Mouse (Mus musculus): ENCODE data around the gene Ube2g1.
"Not testable (repeated sequence)": the region's sequence is repeated elsewhere in the genome, so short reads cannot be mapped to it uniquely, and the experiment has no call there.

Gene Ube2g1

GRCm38 (mm10) chr11:72597780-72598179 is 9.3 kb upstream of the Ube2g1 start:
- DNase-seq (ENCODE audit: low spot score in 2 of 2), result no peak

DNA sequence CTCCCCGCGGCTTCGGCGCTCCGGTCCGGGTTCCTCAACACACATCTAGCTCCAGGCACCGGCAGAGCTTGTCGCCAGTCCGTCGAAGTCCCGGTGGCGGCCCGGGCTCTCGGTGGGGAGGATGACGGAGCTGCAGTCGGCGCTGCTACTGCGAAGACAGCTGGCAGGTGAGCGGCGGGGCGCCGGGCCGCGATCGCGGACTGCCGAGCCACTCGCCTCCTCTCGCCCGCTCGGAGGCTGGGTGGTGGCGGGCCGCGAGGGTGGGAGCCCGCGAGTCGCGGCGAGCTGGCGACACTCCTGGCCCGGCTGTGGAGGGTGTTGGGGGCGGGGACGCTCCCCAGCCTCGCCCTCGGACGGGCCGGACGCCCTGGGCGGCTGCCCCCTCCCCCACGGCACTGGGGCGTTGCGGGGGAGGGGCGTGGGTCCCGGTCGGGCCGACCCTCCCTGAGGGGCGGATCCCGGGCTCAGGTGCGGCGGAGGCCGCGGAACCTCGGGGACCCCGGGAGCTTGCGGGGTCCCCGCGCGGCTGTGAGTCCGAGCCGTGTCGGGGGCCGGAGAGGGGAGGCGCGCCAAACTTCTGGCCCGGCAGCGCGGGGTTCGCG is 487 bp downstream of the Ube2g1 start:
- DNase-seq (ENCODE audit: low spot score in 2 of 2), result peak in 1 of 2 experiments; percentile 74

DNA sequence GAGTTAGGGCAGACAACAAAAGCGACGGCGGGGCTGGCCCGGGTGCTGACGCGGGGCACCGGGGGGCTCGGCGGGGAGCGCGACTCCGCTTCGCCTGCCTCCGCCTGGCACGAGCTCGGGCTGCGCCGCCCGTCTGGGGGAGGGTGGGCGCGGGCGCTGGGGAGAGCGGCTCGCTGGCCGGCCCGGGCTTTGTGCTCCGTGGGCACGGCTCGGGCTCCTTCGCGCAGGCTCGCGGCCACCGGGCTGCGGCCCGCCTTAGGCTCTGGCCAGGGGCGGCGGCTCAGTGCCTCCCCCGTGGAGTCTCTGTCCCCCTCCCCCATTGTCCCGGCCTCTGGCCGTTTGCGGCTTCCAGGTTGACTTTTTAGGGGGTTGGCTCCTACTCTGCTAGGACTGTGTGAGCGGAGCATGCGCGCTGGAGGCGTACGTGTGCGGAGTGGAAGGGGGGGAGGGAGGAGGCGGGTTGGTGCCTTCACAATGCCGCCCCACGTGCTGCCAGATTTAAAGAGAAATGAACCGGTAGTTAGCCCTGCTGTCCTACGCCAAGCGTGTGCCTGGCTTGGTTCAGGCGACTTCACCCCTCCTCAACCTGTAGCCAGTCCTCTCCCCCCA is 1.1 kb downstream of the Ube2g1 start:
- peak; percentile 71 to 91 for DNase-seq (ENCODE audit: low spot score in 2 of 2)

DNA sequence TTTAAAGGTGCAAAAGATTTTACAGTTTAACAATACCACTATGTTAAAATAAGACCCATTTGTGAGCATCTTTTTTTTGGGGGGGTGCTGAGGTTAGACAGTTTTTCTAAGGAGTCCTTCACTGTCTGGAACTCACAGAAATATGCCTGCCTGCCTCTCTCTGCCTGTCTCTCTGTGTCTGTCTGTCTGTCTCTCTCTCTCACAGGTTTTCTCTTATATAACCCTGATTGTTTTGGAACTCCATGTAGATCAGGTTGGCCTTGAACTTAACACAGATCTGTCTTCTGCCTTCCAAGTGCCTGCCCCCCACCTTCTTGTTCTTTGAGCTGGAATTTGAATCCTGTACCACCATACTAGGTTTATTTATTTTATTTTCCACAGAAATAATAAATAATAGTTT is 2.2 kb downstream of the Ube2g1 start:
- no peak for DNase-seq (ENCODE audit: low spot score in 2 of 2)

DNA sequence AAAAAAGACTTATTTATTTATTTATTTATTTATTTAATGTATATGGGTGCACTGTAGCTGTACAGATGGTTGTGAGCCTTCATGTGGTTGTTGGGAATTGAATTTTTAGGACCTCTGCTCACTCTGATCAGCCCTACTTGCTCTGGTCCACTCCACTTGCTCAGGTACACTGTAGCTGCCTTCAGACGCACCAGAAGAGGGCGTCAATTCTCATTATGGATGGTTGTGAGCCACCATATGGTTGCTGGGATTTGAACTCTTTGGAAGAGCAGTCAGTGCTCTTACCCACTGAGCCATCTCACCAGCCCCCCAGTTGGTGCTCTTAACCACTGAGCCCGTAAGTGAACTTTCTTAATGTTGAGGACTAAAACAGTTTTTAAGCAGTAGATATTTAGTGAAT is 7.3 kb downstream of the Ube2g1 start:
- not testable (repeated sequence) for DNase-seq (ENCODE audit: low spot score in 2 of 2)

DNA sequence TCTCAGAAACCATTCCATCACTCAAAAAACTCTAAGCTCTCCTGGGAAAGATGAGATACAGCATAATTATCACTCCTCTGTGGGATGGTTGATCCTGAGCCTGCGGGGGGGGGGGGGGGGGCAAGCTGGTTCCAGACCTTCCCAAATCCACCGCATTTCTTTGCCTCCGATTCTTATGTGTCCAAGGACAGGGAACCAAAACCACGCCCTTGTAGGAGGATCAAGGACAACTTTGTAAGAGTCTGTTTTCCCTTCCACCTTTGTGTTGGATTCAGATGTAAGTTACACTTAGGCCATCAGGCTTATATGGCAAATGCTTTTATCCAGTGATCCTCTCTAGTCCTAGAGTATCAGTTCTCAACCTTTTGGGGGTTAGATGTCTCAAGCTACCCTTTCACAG is 8.8 kb downstream of the Ube2g1 start:
- no peak for DNase-seq (ENCODE audit: low spot score in 2 of 2)

- DNase-seq (ENCODE audit: low spot score in 2 of 2), result no peak
Measured at GRCm38 (mm10) chr11:72618476-72618875, 11.4 kb downstream of the Ube2g1 start.

DNA sequence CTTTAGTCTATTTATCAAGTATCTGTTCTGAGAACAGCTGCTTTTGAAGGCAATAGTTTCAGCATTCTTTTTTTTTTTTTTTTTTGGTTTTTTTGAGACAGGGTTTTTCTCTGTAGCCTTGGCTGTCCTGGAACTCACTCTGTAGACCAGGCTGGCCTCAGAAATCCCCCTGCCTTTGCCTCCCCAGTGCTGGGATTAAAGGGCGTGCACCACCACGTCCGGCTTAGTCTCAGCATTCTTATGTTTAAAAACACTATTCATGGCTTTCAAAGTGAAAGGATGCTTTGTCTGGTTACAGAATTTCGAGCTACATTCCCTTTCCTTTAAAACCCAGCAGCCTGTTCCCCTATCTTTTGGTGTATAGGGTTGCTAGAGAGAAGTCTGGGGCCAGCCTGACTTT is 35.6 kb downstream of the Ube2g1 start:
- DNase-seq (ENCODE audit: low spot score in 2 of 2), result no peak

DNA sequence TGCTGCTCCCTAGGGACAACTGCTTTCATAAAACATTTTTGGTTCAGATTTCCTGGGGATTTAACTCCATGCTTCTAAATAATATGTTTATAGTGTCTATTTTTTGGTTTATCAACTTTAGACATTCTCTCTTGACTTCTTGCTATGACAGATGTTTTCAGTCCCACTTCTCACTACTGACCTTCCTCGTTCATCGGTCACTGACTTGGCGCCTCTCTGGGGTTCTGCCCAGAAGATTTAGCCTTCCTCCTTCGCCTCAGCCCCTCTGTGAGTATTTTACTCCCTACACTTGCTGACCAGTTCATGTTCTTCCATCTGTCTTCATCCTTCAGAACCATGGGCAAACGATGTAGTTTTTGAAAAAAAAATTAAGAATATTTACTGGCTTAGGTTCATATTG is 38.3 kb downstream of the Ube2g1 start:
- DNase-seq (ENCODE audit: low spot score in 2 of 2), result no peak

GRCm38 (mm10) chr11:72650347-72650746 is 43.3 kb downstream of the Ube2g1 start:
- no peak for DNase-seq (ENCODE audit: low spot score in 2 of 2)

DNA sequence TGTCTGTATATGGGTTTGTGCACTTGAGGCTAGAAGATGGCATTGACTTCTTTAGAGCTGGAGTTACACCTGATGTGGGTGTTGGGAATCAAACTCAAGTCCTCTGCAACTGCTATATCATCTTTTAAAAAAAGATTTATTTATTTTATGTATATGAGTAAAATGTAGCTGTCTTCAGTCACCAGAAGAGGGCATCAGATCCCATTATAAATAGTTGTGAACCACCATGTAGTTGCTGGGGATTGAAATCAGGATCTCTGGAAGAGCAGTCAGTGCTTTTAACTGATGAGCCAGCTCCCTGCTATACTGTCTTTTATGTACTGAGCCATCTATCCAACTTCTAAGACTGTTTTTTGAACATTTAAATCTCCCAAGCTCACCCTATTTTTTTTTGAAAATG is 52.8 kb downstream of the Ube2g1 start:
- DNase-seq (ENCODE audit: low spot score in 2 of 2), result no peak

- no peak for DNase-seq (ENCODE audit: low spot score in 2 of 2)
Measured at GRCm38 (mm10) chr11:72660359-72660758, 53.3 kb downstream of the Ube2g1 start.

DNA sequence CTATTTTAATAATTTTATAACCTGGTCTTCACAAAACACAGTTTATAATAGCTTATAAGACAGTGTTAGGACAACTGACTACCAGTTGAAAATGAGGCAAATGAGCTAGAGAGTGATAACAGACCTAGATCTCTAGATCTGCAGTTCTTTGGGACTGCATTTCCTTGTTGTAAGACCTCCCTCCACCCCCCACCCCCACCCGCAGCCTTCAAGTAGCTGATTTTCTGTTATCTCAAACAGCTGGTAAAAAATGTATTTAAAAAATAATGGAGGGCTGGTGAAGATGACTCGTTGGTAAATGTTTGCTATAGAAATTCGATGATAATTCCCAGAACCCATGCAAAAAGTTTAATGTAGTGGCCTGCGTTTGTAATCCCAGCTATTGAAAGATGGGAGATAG is 57.6 kb downstream of the Ube2g1 start:
- no peak for DNase-seq (ENCODE audit: low spot score in 2 of 2)

DNA sequence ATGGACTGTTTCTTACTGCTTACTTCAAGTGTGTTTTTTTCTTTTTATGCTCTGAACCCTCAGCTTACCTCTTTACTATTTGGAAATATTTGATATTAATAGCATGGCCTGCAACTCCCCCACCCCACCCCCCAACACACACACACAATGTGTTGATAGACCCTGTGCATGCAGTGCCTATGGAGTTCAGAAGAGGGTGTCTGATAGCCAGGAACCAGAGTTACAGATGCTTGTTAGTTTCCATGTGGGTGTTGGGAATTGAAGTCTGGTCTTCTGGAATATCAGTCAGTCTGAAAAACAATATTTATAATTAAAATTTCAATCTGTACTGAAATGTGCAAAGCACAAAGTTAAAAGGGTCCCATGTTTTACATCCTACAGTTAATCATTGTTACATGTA is 63.6 kb downstream of the Ube2g1 start:
- DNase-seq (ENCODE audit: low spot score in 2 of 2), result no peak

DNA sequence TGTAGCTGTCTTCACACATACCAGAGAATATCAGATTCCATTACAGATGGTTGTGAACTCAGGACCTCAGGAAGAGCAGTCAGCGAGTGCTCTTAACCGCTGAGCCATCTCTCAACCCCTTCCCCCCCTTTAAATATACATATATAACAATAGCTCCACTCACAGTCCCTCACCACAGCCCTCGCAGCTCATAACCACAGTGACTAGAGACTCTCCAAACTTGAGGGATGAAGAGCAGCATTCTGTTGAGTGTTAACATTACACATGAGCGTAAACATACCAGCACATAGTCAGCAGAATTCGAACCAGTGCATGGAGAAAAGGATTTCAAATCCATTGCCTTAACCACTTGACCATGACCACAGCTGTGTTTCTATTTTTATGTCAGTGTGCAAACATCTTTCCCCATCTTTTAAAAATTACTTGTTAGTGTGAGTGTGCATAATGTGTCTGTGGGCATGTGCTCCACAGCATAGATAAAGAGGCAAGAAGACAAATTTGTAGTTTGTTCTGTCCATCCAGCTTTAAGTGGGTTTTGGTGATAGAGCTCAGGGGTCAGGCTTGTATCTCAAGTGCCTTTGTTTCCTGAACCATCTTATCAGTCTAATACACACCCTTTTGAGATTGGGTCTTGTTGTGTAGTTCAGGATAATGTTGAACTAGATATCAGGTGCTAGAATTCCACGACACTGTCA is 64.4 kb downstream of the Ube2g1 start:
- DNase-seq (ENCODE audit: low spot score in 2 of 2), result no peak

DNA sequence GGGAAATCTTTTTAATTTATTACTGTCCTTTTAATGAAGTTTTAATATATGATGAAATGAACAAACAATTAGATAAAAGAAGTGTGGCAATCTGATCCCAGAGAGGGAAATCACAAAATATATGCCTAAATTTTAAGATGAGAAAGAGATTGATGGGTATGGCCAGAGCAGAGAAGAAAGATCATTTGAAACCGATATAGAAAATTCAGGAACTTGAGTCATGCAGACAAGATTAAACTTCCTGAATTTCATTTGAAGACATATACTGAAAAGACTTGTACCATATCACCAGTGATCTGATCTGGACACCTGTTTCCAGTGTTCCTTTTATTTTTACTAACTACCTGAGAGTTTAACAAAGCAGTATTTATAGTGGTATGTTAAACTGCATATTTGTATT is 65.4 kb downstream of the Ube2g1 start:
- DNase-seq (ENCODE audit: low spot score in 2 of 2), result no peak

- no peak for DNase-seq (ENCODE audit: low spot score in 2 of 2)
Measured at GRCm38 (mm10) chr11:72675280-72675679, 68.2 kb downstream of the Ube2g1 start.

- DNase-seq (ENCODE audit: low spot score in 2 of 2), result no peak
Measured at GRCm38 (mm10) chr11:72680726-72681125, 73.6 kb downstream of the Ube2g1 start.

DNA sequence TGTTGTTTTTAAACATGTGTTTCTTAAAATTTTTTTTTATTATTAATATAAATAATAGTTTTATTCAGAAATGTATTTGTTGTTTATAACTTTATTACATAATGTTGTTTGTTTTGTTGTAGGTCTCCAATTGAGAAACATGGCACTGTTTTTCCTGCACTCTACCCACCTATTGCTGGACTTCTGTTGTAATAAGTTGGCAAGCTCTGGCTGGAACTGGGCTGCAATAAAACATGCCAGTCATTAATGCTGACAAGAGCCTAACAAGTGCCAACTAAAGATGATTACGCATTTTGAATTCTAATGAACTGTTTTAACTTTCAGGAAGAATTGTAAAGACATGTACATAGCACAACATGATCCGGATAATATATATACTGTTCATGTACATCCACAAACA is 76.3 kb downstream of the Ube2g1 start:
- DNase-seq (ENCODE audit: low spot score in 2 of 2), result no peak

DNA sequence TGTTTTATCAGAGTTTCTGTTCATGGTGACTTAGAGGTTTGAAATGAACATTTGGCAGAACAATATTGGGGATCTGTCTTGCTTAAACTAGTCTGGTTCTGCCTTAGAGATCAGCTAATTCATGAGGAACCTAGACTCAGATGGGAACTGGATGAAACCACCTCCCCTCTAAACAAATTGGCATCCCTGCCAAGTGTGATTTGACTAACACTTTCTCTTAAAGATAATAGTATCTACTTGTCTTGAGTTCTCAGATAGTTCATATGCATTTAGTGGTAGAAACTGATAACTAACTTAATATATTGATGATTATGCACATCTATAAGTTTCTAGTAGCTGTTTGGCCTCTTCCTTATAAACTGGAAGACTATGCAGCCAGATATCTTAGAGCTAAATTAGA is 79.6 kb downstream of the Ube2g1 start:
- no peak for DNase-seq (ENCODE audit: low spot score in 2 of 2)

GRCm38 (mm10) chr11:72688242-72688641 is 81.2 kb downstream of the Ube2g1 start:
- no peak for DNase-seq (ENCODE audit: low spot score in 2 of 2)

GRCm38 (mm10) chr11:72689115-72689514 is 82.0 kb downstream of the Ube2g1 start:
- DNase-seq (ENCODE audit: low spot score in 2 of 2), result peak; percentile 34 to 64
